Mouse (Mus musculus) CH12.LX (cell line): ENCODE results near the gene Rfx4. TPM values are rescaled to one million over a fixed set of nuclear protein-coding genes. Genes with fewer than 3 reads are reported as not detected.

Source experiments
- DNase-seq: peaks from one replicate; pipeline ENCODE4 v3.0.0-alpha.2; 2013; ENCODE audit errors: extremely low read depth
- H3K27ac ChIP-seq: 2 replicates; pipeline ENCODE4 v1.5.1; 2012; ENCODE audit warnings: low read depth, mild to moderate bottlenecking, control low read depth, moderate library complexity; ENCODE audit not compliant: insufficient read depth
- H3K27me3 ChIP-seq: replicated peaks from 2 replicates; pipeline ENCODE3; 2012; ENCODE audit warnings: inconsistent platforms
- H3K36me3 ChIP-seq, 2 experiments: replicated peaks in 1 of 2; 2 replicates each; pipeline versions ENCODE3 to v1.6.1; 2012; ENCODE audit warnings: inconsistent platforms in 1 of 2, low read length in 1 of 2, mild to moderate bottlenecking in 1 of 2, mixed read lengths in 1 of 2, moderate library complexity in 1 of 2; ENCODE audit not compliant: control insufficient read depth in 1 of 2, insufficient read depth in 1 of 2
- H3K4me1 ChIP-seq, 2 experiments: 2 replicates each; pipeline ENCODE4 v1.6.1; 2012; ENCODE audit warnings: inconsistent platforms in 1 of 2, moderate library complexity in 1 of 2; ENCODE audit not compliant: insufficient read depth in 2 of 2, control insufficient read depth in 1 of 2
- H3K4me2 ChIP-seq: 2 replicates; pipeline ENCODE4 v1.6.1; 2012; ENCODE audit warnings: low read depth, mild to moderate bottlenecking, control low read depth; ENCODE audit not compliant: poor library complexity, insufficient read depth, severe bottlenecking
- H3K4me3 ChIP-seq, 3 experiments: fragments of 150-350 bp in 1 of 3; sonication (generic) in 1 of 3; replicated peaks in 1 of 3; 2 replicates each; pipeline versions ENCODE3 to v1.5.1; 2011 to 2012; ENCODE audit warnings: low read depth in 2 of 3, low read length in 2 of 3, mild to moderate bottlenecking in 2 of 3, moderate library complexity in 2 of 3, control low read depth in 1 of 3, improper control_type of control experiment in 1 of 3, inconsistent platforms in 1 of 3, mixed read lengths in 1 of 3; ENCODE audit not compliant: poor library complexity in 1 of 3
- H3K79me2 ChIP-seq: replicated peaks from 2 replicates; pipeline ENCODE4 v1.6.1; 2012; ENCODE audit warnings: mild to moderate bottlenecking, moderate library complexity; ENCODE audit not compliant: control insufficient read depth, poor library complexity, insufficient read depth, severe bottlenecking; ENCODE audit errors: extremely low read depth
- H3K9ac ChIP-seq: 2 replicates; pipeline ENCODE4 v1.6.1; 2012; ENCODE audit warnings: low read depth, mild to moderate bottlenecking, control low read depth, moderate library complexity; ENCODE audit not compliant: insufficient read depth
- H3K9me3 ChIP-seq: replicated peaks from 2 replicates; pipeline ENCODE3; 2012; ENCODE audit warnings: low read length, inconsistent platforms, mixed read lengths
- BHLHE40 ChIP-seq: IDR thresholded peaks from 2 replicates; pipeline ENCODE4 v1.6.1; 2011; ENCODE audit warnings: mild to moderate bottlenecking, low read depth, low read length, improper control_type of control experiment
- CHD1 ChIP-seq: IDR thresholded peaks from 2 replicates; pipeline ENCODE4 v1.6.1; 2012; ENCODE audit warnings: low read depth, low read length, improper control_type of control experiment, inconsistent platforms
- CTCF ChIP-seq, 2 experiments: IDR thresholded peaks in 1 of 2; conservative IDR thresholded peaks in 1 of 2; 2 replicates each; pipeline ENCODE4 v1.5.1; 2011 to 2012; ENCODE audit warnings: low read depth in 2 of 2, low read length in 2 of 2, improper control_type of control experiment in 1 of 2, inconsistent platforms in 1 of 2, mild to moderate bottlenecking in 1 of 2, moderate library complexity in 1 of 2
- E2F4 ChIP-seq: IDR thresholded peaks from 2 replicates; pipeline ENCODE4 v1.6.1; 2011; ENCODE audit warnings: low read depth, low read length, improper control_type of control experiment; ENCODE audit not compliant: insufficient replicate concordance
- ETS1 ChIP-seq: conservative IDR thresholded peaks from 2 replicates; pipeline ENCODE4 v1.6.1; 2012; ENCODE audit warnings: low read depth, mild to moderate bottlenecking, inconsistent platforms, low read length, improper control_type of control experiment, moderate library complexity
- HCFC1 ChIP-seq: IDR thresholded peaks from 2 replicates; pipeline ENCODE4 v1.6.1; 2012; ENCODE audit warnings: low read depth, mild to moderate bottlenecking, inconsistent platforms, low read length, improper control_type of control experiment
- IRF4 ChIP-seq: IDR thresholded peaks from 2 replicates; pipeline ENCODE4 v1.6.1; 2014; ENCODE audit warnings: low read depth, mild to moderate bottlenecking, inconsistent platforms, low read length, improper control_type of control experiment
- JUN ChIP-seq: IDR thresholded peaks from 2 replicates; pipeline ENCODE4 v1.6.1; 2011; ENCODE audit warnings: low read depth, mild to moderate bottlenecking, low read length, improper control_type of control experiment, moderate library complexity; ENCODE audit not compliant: insufficient read depth
- KAT2A ChIP-seq: IDR thresholded peaks from 2 replicates; pipeline ENCODE4 v1.6.1; 2012; ENCODE audit warnings: low read length, improper control_type of control experiment, inconsistent platforms; ENCODE audit not compliant: insufficient replicate concordance
- MAZ ChIP-seq: IDR thresholded peaks from 2 replicates; pipeline ENCODE4 v1.6.1; 2012; ENCODE audit warnings: low read depth, mild to moderate bottlenecking, inconsistent platforms, low read length, improper control_type of control experiment, moderate library complexity
- MXI1 ChIP-seq: IDR thresholded peaks from 2 replicates; pipeline ENCODE4 v1.6.1; 2011; ENCODE audit warnings: mild to moderate bottlenecking, low read depth, low read length, improper control_type of control experiment
- MYC ChIP-seq: IDR thresholded peaks from 2 replicates; pipeline ENCODE4 v1.6.1; 2011; ENCODE audit warnings: low read depth, mild to moderate bottlenecking, improper control_type of control experiment, low read length
- NRF1 ChIP-seq: IDR thresholded peaks from 2 replicates; pipeline ENCODE4 v1.6.1; 2014; ENCODE audit warnings: low read depth, mild to moderate bottlenecking, inconsistent platforms, low read length, improper control_type of control experiment, moderate library complexity
- PAX5 ChIP-seq: IDR thresholded peaks from 2 replicates; pipeline ENCODE4 v1.6.1; 2012; ENCODE audit warnings: low read length, inconsistent platforms, mixed read lengths
- POLR2A ChIP-seq: IDR thresholded peaks from 2 replicates; pipeline ENCODE4 v1.6.1; 2011; ENCODE audit warnings: low read depth, mild to moderate bottlenecking, improper control_type of control experiment, low read length
- SIN3A ChIP-seq: IDR thresholded peaks from 2 replicates; pipeline ENCODE4 v1.6.1; 2012; ENCODE audit warnings: low read length, improper control_type of control experiment, inconsistent platforms
- TBP ChIP-seq: conservative IDR thresholded peaks from 2 replicates; pipeline ENCODE4 v1.6.1; 2011; ENCODE audit warnings: low read depth, low read length, improper control_type of control experiment
- USF1 ChIP-seq: IDR thresholded peaks from 2 replicates; pipeline ENCODE4 v1.6.1; 2014; ENCODE audit warnings: low read depth, mild to moderate bottlenecking, inconsistent platforms, low read length, improper control_type of control experiment
- ZC3H11A ChIP-seq: IDR thresholded peaks from 2 replicates; pipeline ENCODE4 v1.6.1; 2012; ENCODE audit warnings: low read depth, mild to moderate bottlenecking, inconsistent platforms, low read length, improper control_type of control experiment
- ZKSCAN1 ChIP-seq: IDR thresholded peaks from 2 replicates; pipeline ENCODE4 v1.6.1; 2012; ENCODE audit warnings: low read depth, inconsistent platforms, low read length, improper control_type of control experiment, borderline replicate concordance
- ZMIZ1 ChIP-seq: IDR thresholded peaks from 2 replicates; pipeline ENCODE4 v1.6.1; 2012; ENCODE audit warnings: low read depth, mild to moderate bottlenecking, inconsistent platforms, low read length, improper control_type of control experiment
- dilution Hi-C: fragments of 300-500 bp; cut with MboI; formaldehyde crosslinking; loops from 2 replicates; pipeline ENCODE4 v1.14.3; 2020; ENCODE audit warnings: low sequenced_read_pairs; ENCODE audit not compliant: extremely low pct_unique_long_range_greater_than_20kb, extremely low pct_ligation_motif_present
- in situ Hi-C: fragments of 300-500 bp; cut with MboI; formaldehyde crosslinking; loops from 3 replicates; pipeline ENCODE4 v1.14.3; 2019; ENCODE audit warnings: low sequenced_read_pairs, low pct_ligation_motif_present, low pct_unique_long_range_greater_than_20kb, mixed read lengths
- polyA plus RNA-seq: library from polyadenylated mRNA; unstranded; fragments of >175 nt; gene quantifications from 2 replicates; pipeline ENCODE4 v1.2.1, GENCODE M21; 2012; ENCODE audit warnings: low read depth; ENCODE audit not compliant: insufficient read length
- total RNA-seq, 2 experiments: library from RNA; depleted of rRNA; stranded (reverse); fragments of 300-350 nt in 1 of 2; fragments of >200 nt in 1 of 2; gene quantifications; 2 replicates each; pipeline ENCODE4 v1.2.3; 2012 to 2014

Gene Rfx4
- total and polyA plus RNA-seq, 3 experiments = 0.04 TPM; not detected in 2

DNA sequence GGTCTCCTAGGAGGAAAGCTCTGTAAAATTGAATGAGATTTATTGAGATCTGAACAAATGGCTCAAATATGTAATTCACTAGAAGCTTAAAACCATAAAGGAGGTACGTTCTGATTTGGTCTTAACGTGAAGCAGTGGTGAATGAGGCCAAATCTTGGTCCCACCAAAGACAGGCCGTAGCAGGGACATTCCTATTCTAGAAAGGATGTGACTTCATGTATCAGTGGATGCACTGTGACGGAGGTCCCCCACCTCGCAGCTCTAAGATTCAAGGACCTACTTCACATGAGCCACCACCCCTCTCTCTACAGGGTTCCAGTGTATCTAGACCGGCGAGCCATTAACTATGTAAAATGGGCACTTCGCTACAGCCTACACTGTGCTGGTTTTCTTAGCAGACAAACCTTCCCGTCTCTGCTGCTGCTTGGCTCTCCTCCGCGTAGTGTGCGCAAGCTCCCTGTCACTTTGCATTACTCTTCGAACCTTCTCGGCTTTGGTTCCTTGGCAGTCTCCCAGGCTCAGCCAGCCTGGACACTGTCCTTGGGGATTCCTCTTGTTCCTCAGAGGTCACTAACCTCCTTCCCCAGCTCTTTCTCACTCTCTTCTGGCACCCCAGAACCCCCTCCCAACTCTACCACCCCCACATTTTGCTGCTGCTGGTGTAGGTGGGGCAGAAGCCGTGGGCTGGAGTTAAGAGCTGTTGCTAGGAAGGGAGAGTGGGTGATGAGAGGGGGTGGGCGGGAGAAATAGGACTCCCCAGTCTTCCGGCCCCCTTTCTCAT is 153.3 kb downstream of the Rfx4 start:
- dilution Hi-C loops = no loop called here
- no peak for DNase-seq
- in situ Hi-C loops = no loop called here
- Histone ChIP-seq H3K9me3 (no peaks in the 10 kb centered on the region), H3K9ac (no peak overlapping the region), H3K4me3 (no peak overlapping the region), H3K4me2 (no peak overlapping the region), H3K36me3 (no peaks in the 10 kb centered on the region), H3K27me3 (no peaks in the 10 kb centered on the region), H3K27ac (no peak overlapping the region), H3K4me1 (peaks cover 0 to 15% of the 10 kb centered on the region in 2 experiments; a peak in 2 of 4 replicates), H3K79me2 (no peaks in the 10 kb centered on the region)
- TF ChIP-seq HCFC1 = no peak
- no peak for TF ChIP-seq IRF4
- TF ChIP-seq BHLHE40 = no peak
- no peak for TF ChIP-seq PAX5
- no peak for TF ChIP-seq ZKSCAN1
- no peak for TF ChIP-seq E2F4
- TF ChIP-seq MXI1 = no peak
- no peak for TF ChIP-seq SIN3A
- no peak for TF ChIP-seq NRF1
- no peak for TF ChIP-seq CTCF (conservative IDR thresholded peaks at IDR 0.05 in 1 of 2, IDR thresholded peaks at IDR 0.05 in 1 of 2; ENCODE audit: low read depth in 2 of 2, low read length in 2 of 2)

DNA sequence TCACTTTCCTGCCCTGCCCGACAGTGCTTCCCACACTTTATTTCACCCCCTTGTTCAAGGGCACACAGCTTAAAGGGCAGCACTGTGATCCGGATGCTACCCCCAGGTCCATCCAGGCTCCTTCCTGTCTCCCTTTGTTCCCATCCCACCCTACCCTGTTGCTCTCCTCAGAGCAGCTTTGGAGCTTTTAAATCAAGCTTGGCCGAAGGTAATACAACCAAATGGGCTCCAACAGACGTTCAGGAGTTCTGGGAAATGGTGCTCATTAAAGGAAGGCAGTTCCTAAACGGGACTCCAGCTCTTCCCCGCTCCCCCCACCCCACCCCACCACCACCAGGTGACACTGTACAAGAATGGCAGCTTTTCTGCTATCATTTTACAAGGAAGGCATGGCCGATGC is 154.3 kb downstream of the Rfx4 start:
- TF ChIP-seq TBP (no peak), ZC3H11A (no peak), JUN (no peak), ETS1 (no peak), CHD1 (no peak), NRF1 (no peak), PAX5 (no peak), POLR2A (no peak), SIN3A (no peak), IRF4 (no peak), HCFC1 (no peak), ZMIZ1 (no peak), KAT2A (no peak), MYC (no peak), USF1 (no peak), ZKSCAN1 (no peak), MAZ (no peak), MXI1 (no peak)
- Histone ChIP-seq H3K27ac (no peak overlapping the region), H3K36me3 (no peaks in the 10 kb centered on the region), H3K9me3 (no peaks in the 10 kb centered on the region), H3K4me1 (peaks cover 0 to 14% of the 10 kb centered on the region in 2 experiments; a peak in 2 of 4 replicates), H3K9ac (no peak overlapping the region), H3K4me2 (no peak overlapping the region), H3K79me2 (no peaks in the 10 kb centered on the region), H3K27me3 (no peaks in the 10 kb centered on the region), H3K4me3 (no peak overlapping the region)
- no peak for DNase-seq
- in situ Hi-C loops = no loop called here
- dilution Hi-C loops = no loop called here
